Mouse (Mus musculus) midbrain, postnatal 0 days (tissue): ENCODE data around the gene Slbp. TPM values are rescaled to one million over a fixed set of nuclear protein-coding genes. Genes with fewer than 3 reads are reported as not detected.

ENCODE experiments used
- ATAC-seq: fragments of 200-750 bp; cut with Nextera tagmentation; 2 replicates; pipeline ENCODE4 v1.8.0; 2017; ENCODE audit warnings: moderate number of reproducible peaks, mild to moderate bottlenecking, moderate TSS enrichment, moderate library complexity; ENCODE audit not compliant: low FRiP score
- DNase-seq: peaks from one replicate; pipeline ENCODE4 v3.0.0-alpha.2; 2015; ENCODE audit warnings: low spot score
- H3K27ac ChIP-seq: fragments of 300-500 bp; sonication (generic); 2 replicates; pipeline ENCODE4 v1.5.1; 2014; ENCODE audit warnings: low read depth, mild to moderate bottlenecking, low read length, mixed read lengths
- H3K27me3 ChIP-seq: fragments of 300-500 bp; sonication (generic); 2 replicates; pipeline ENCODE4 v1.6.1; 2014; ENCODE audit warnings: low read length, control low read depth, mixed read lengths; ENCODE audit not compliant: insufficient read depth
- H3K36me3 ChIP-seq: fragments of 300-500 bp; sonication (generic); 2 replicates; pipeline ENCODE4 v1.6.1; 2014; ENCODE audit warnings: low read length, control low read depth, mixed read lengths; ENCODE audit not compliant: insufficient read depth
- H3K4me1 ChIP-seq: fragments of 300-500 bp; sonication (generic); 2 replicates; pipeline ENCODE4 v1.6.1; 2014; ENCODE audit warnings: mild to moderate bottlenecking, control low read depth, antibody characterized with exemption, low read length, mixed read lengths; ENCODE audit not compliant: insufficient read depth
- H3K4me2 ChIP-seq: fragments of 300-500 bp; sonication (generic); 2 replicates; pipeline ENCODE4 v1.6.1; 2014; ENCODE audit warnings: low read depth, mild to moderate bottlenecking, low read length, mixed read lengths; ENCODE audit not compliant: poor library complexity, severe bottlenecking
- H3K4me3 ChIP-seq: fragments of 300-500 bp; sonication (generic); 2 replicates; pipeline ENCODE4 v1.5.1; 2014; ENCODE audit warnings: low read depth, mild to moderate bottlenecking, low read length, moderate library complexity
- H3K9ac ChIP-seq: fragments of 300-500 bp; sonication (generic); replicated peaks from 2 replicates; pipeline ENCODE4 v1.6.1; 2014; ENCODE audit warnings: mild to moderate bottlenecking, low read length, moderate library complexity, mixed read lengths; ENCODE audit not compliant: poor library complexity, severe bottlenecking
- H3K9me3 ChIP-seq: fragments of 300-500 bp; sonication (generic); 2 replicates; pipeline ENCODE4 v1.6.1; 2016; ENCODE audit warnings: low read length, control low read depth
- CTCF ChIP-seq: IDR thresholded peaks from 2 replicates; pipeline ENCODE4 v1.5.1; 2016; ENCODE audit warnings: antibody characterized with exemption, mild to moderate bottlenecking
- WGBS: fragments of 180-500 bp; shearing (Covaris S2); extraction: QIAGEN DNeasy Blood & Tissue Kit; methylation state at CpG from one replicate; pipeline ENCODE4 v1.1.7; 2014; 5-methylcytosine and 5-hydroxymethylcytosine counted together
- polyA plus RNA-seq: library from polyadenylated mRNA; unstranded; fragments of >200 nt; fragmentation: Nextera tagmentation; extraction: Ambion mirVana; gene quantifications from 2 replicates; pipeline ENCODE4 v1.2.1, GENCODE M21; 2015
- total RNA-seq: library from RNA; depleted of rRNA; stranded (reverse); fragments of >200 nt; gene quantifications from 2 replicates; pipeline ENCODE4 v1.2.3, GENCODE M21; 2014

The Slbp gene
- total and polyA plus RNA-seq, 2 experiments from 2014 or later: 99.5 to 126 TPM

DNA sequence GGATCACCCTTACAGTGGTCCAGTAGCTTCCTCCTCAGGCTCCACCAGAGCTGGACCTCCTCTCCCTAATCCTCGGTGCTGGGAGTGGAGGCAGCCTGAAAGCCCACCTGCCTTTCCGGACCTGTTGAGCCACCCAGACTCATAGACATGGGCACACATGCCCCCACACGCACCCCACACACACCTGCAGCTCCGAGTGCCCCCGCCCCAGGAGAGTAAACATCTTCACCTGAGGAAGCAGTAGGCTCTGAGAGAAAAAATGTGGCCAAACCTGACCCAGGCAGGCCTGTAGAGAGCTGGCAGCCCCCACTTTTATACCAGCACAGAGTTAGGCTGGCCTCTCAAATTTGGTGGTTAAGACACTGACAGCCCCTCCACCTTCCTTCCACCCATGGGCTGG is 44.1 kb upstream of the Slbp start:
- Histone ChIP-seq H3K27ac (no peak overlapping the region), H3K4me3 (no peak overlapping the region), H3K4me1 (peaks cover 3% of the 10 kb centered on the region; the same call in 1 of the 2 replicates), H3K27me3 (peaks cover 20% of the 10 kb centered on the region), H3K9me3 (no peaks in the 10 kb centered on the region), H3K4me2 (no peak overlapping the region), H3K9ac (no peak overlapping the region), H3K36me3 (no peaks in the 10 kb centered on the region)
- DNase-seq: no peak
- WGBS: 59% methylated on average over 5 of the region's 5 CpGs
- TF ChIP-seq CTCF: no peak
- no peak for ATAC-seq

DNA sequence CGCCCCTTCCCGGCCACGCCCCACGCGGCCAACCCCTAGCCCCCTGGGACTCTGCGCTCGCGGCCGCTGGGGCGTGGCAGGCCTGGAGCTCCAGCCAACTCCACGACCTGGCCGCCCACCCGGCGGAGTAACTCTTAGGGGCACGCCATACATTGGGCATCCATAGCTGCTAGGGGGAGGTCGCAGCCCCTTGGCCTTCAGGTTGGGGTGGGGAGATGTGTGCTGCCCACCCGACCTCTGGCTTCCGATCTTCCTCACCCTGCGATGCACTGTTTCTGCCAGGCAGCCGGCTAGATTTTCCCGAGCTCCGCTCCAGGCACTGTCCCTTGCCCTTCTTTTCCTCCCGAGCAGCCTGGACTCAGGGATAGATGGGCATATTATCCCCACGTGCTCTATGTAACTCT is 43.3 kb upstream of the Slbp start:
- 2% methylated on average over 23 of the region's 24 CpGs for WGBS
- Histone ChIP-seq H3K4me2 (peak overlapping the region; percentile 71), H3K9ac (peak overlapping the region; percentile 51), H3K9me3 (no peaks in the 10 kb centered on the region), H3K36me3 (no peaks in the 10 kb centered on the region), H3K27me3 (peaks cover 20% of the 10 kb centered on the region), H3K4me3 (peak overlapping the region; percentile 38), H3K4me1 (peaks cover 3% of the 10 kb centered on the region; the same call in 1 of the 2 replicates), H3K27ac (no peak overlapping the region)
- DNase-seq: no peak
- ATAC-seq: no peak; the same call in 1 of the 2 replicates
- TF ChIP-seq CTCF: no peak

- WGBS: 4% methylated on average over 48 of the region's 71 CpGs
- H3K4me1 ChIP-seq: peaks cover 3% of the 10 kb centered on the region; the same call in 1 of the 2 replicates
- peak; percentile 58 for DNase-seq
- H3K9me3 ChIP-seq: no peaks in the 10 kb centered on the region
- no peaks in the 10 kb centered on the region for H3K36me3 ChIP-seq
- peak overlapping the region; percentile 38 for H3K4me3 ChIP-seq
- 0 out of 2 replicates have a peak overlapping the region, but pooled peaks have one; percentile 18 for H3K27ac ChIP-seq
- ATAC-seq: peak; percentile 67
- H3K27me3 ChIP-seq: peaks cover 20% of the 10 kb centered on the region
- H3K4me2 ChIP-seq: peak overlapping the region; percentile 71
- TF ChIP-seq CTCF: no peak
- peak overlapping the region; percentile 51 for H3K9ac ChIP-seq
These were observed 42.7 kb upstream of the Slbp start for GRCm38 (mm10) chr5:33694848-33695717.

DNA sequence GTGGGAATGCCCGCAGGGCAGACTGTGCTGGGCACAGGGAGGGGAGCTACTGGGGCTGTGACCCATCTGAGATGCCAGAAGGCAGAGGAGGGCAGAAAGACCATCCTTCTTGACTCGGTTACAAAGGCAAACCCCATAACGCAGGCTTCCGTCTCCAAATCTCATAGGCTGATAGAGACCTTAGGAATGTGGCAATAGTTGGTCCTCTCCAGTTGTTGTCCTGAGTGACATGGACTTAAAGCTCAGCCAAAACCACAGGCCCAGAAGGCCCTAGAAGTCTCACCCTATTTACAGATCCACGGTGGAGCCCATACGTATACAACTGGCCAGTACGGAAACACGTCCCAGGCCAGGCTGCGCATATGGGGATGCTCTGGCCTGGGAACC is 42.1 kb upstream of the Slbp start:
- H3K4me3 ChIP-seq: no peak overlapping the region
- 43% methylated on average over 9 of the region's 9 CpGs for WGBS
- no peak for ATAC-seq
- H3K4me1 ChIP-seq: peaks cover 3% of the 10 kb centered on the region; the same call in 1 of the 2 replicates
- no peak for DNase-seq
- no peak overlapping the region for H3K27ac ChIP-seq
- no peak overlapping the region for H3K4me2 ChIP-seq
- H3K27me3 ChIP-seq: peaks cover 20% of the 10 kb centered on the region
- H3K36me3 ChIP-seq: no peaks in the 10 kb centered on the region
- no peak for TF ChIP-seq CTCF
- H3K9ac ChIP-seq: no peak overlapping the region
- no peaks in the 10 kb centered on the region for H3K9me3 ChIP-seq

- Histone ChIP-seq H3K4me3 (no peak overlapping the region), H3K4me1 (no peaks in the 10 kb centered on the region; the same call in 1 of the 2 replicates), H3K9me3 (no peaks in the 10 kb centered on the region), H3K36me3 (no peaks in the 10 kb centered on the region), H3K27me3 (peaks cover 20% of the 10 kb centered on the region), H3K4me2 (no peak overlapping the region), H3K27ac (no peak overlapping the region), H3K9ac (no peak overlapping the region)
- DNase-seq (peak; percentile 51), ATAC-seq (no peak)
- 7% methylated on average over 24 of the region's 24 CpGs for WGBS
- no peak for TF ChIP-seq CTCF
These were observed 40.0 kb upstream of the Slbp start for GRCm38 (mm10) chr5:33692393-33692792.
